ENCODE assay signal across 8 mouse cellular contexts in genomic region chr7:127677077-127677476, GRCm38 (mm10).
DNase-seq lines count a peak whose midpoint lies in the region.

No protein-coding gene starts in this region.

- DNase-seq in heart, adult 11 months, result peak; percentile 82
- DNase-seq in heart, adult 9 months (ENCODE audit: low spot score in 2 of 2), result no peak
- DNase-seq in right cerebral cortex, postnatal 4 days, result peak; percentile 58
- DNase-seq in right cerebral cortex, postnatal 25 days, result no peak
- peak; percentile 73 to 78 for DNase-seq in cerebellum, postnatal 10 days
- peak; percentile 73 to 80 for DNase-seq in kidney, postnatal 4 days
- peak; percentile 61 for DNase-seq in retina, embryonic 14.5 days (ENCODE audit: low spot score)
- DNase-seq in right cerebral cortex, adult 18-20 months, result no peak

Comparison
In these comparisons a context has a peak if more than half of its experiments do, and no peak if none do; other contexts are left out.
1. DNase-seq: peak in heart, adult 11 months (single experiment), right cerebral cortex, postnatal 4 days (single experiment), cerebellum, postnatal 10 days (2 of 2), kidney, postnatal 4 days (2 of 2) and retina, embryonic 14.5 days (single experiment); none in heart, adult 9 months (0 of 2), right cerebral cortex, postnatal 25 days (single experiment) and right cerebral cortex, adult 18-20 months (single experiment).